Mouse (Mus musculus): ENCODE measurements around the gene Tmem135. TPM values are rescaled to one million over a fixed set of nuclear protein-coding genes. Genes with fewer than 3 reads are reported as not detected.
A peak's percentile ranks its signal among the peaks of the same experiment; 100 is the strongest.

The Tmem135 gene
- polyA plus RNA-seq, 1 experiment from 2014 or later, result 16.4 TPM

DNA sequence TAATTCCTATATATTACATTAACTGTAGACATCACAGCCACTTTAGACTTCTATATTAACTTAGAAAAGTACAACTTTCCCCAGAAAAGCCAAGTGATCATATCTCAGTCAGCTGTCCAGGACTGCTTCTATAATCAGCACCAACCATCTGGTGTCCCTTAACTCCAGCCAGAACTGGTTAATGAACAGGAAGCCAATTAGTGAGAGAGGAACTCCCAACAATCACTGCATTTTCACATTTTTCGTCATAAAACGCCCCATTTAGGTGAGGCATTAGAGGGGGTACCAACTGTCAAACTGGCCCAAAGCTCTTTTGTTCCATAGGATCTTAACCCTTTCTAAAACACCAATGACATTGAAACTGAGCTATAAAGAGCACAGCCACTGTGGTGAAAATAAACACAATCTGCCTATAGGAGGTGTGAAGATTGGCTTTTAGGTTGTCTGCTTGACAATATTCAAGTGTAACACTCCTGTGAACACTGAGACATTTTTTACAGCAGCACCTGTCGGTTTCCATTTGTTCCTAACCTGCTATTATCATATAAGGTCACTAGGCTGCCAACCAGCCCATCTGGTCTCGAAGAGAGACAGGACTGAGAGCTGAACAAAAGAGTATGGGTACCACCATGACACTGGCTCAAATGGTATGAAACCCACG, 263.3 kb downstream of the Tmem135 start:
- Histone ChIP-seq H3K4me2 (no peak overlapping the region), H3K27ac (replicated peaks) (no peak overlapping the region), H3K9me3 (replicated peaks) (no peaks in the 10 kb centered on the region), H3K4me3 (replicated peaks) (no peak overlapping the region), H3K36me3 (replicated peaks) (0 out of 2 replicates have a peak, but pooled peaks cover 4% of the 10 kb centered on the region), H3K9ac (no peak overlapping the region), H3K27me3 (no peaks in the 10 kb centered on the region), H3K4me1 (replicated peaks) (no peaks in the 10 kb centered on the region)
- WGBS (ENCODE audit: insufficient replicate concordance), result 55% methylated on average over 5 of the region's 5 CpGs
- ATAC-seq (ENCODE audit: insufficient read depth), result no peak

DNA sequence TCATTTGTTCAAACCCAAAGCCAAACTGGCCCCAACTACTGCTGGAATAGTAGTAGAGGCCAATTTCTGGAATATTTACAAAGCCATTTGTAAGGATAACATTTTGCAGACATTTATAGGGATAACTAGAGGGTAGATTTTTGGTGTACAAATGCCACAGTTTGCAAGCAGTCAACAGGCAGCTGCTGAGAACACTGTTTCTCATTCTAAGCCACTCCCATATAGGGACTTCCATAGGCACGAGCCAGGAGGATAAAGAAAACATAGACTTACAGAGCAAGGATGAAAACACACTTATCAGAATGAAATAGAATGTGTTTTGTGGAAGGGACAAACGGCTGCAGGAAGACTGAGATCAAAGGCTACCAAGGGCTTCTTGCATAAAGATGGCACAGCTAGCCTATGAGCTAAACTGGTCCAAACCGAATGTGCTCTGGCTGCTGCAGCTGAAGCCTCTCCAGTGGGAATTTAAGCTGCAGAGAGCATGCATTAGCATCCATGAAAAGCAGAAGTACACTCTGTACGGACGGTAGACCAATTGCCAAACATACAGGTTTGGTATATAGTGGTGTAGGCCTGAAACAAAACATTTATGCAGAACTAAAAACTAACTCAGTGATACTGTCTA, 269.0 kb downstream of the Tmem135 start:
- Histone ChIP-seq H3K4me2 (no peak overlapping the region), H3K36me3 (replicated peaks) (no peaks in the 10 kb centered on the region), H3K9me3 (replicated peaks) (no peaks in the 10 kb centered on the region), H3K4me1 (replicated peaks) (no peaks in the 10 kb centered on the region), H3K9ac (no peak overlapping the region), H3K27ac (replicated peaks) (no peak overlapping the region), H3K4me3 (replicated peaks) (no peak overlapping the region), H3K27me3 (no peaks in the 10 kb centered on the region)
- 60% methylated on average over 5 of the region's 5 CpGs for WGBS (ENCODE audit: insufficient replicate concordance)
- ATAC-seq (ENCODE audit: insufficient read depth), result no peak

GRCm38 (mm10) chr7:89126063-89126882, 277.7 kb downstream of the Tmem135 start:
- Histone ChIP-seq H3K4me1 (replicated peaks) (no peaks in the 10 kb centered on the region), H3K4me2 (no peak overlapping the region)

DNA sequence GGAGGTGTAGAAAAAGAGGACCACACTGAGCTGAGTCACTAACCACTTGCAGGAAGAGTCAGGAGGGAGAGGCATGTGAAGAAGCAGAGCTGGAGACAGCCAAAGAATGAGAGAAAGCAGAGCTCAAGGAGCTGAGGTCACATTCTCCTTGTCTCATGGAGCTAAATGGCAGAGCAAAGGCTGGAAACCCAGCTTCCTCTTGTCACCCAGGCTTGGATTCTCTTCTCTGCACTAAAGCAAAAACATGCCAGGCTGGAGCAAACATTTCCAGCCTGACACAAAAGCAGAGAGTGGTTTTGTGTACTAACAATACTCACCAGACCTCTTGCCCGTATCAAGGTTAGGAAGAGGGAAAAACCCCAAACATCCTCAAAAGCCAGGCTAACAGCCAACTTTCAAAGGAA, 287.8 kb downstream of the Tmem135 start:
- no peaks in the 10 kb centered on the region for H3K36me3 ChIP-seq (replicated peaks)
- H3K4me1 ChIP-seq (replicated peaks), result no peaks in the 10 kb centered on the region
- WGBS (ENCODE audit: insufficient replicate concordance), result 36% methylated on average over 1 of the region's 1 CpGs
- H3K9ac ChIP-seq, result no peak overlapping the region
- no peaks in the 10 kb centered on the region for H3K27me3 ChIP-seq
- H3K4me2 ChIP-seq, result no peak overlapping the region
- no peak overlapping the region for H3K4me3 ChIP-seq (replicated peaks)
- no peak overlapping the region for H3K27ac ChIP-seq (replicated peaks)
- ATAC-seq (ENCODE audit: insufficient read depth), result no peak
- H3K9me3 ChIP-seq (replicated peaks), result no peaks in the 10 kb centered on the region

More at GRCm38 (mm10) chr7:89126063-89126882, 277.7 kb downstream of the Tmem135 start:
- no peaks in the 10 kb centered on the region for H3K9me3 ChIP-seq (replicated peaks)
- H3K9ac ChIP-seq, result no peak overlapping the region
- no peaks in the 10 kb centered on the region for H3K27me3 ChIP-seq
- no peak for ATAC-seq (ENCODE audit: insufficient read depth)
- H3K36me3 ChIP-seq (replicated peaks), result no peaks in the 10 kb centered on the region
- no peak overlapping the region for H3K27ac ChIP-seq (replicated peaks)
- no peak overlapping the region for H3K4me3 ChIP-seq (replicated peaks)
- WGBS (ENCODE audit: insufficient replicate concordance), result 43% methylated on average over 7 of the region's 7 CpGs

GRCm38 (mm10) chr7:89115633-89116032, 288.4 kb downstream of the Tmem135 start:
- Histone ChIP-seq H3K4me2 (no peak overlapping the region), H3K4me3 (replicated peaks) (no peak overlapping the region), H3K9me3 (replicated peaks) (no peaks in the 10 kb centered on the region), H3K27ac (replicated peaks) (no peak overlapping the region), H3K4me1 (replicated peaks) (no peaks in the 10 kb centered on the region), H3K9ac (no peak overlapping the region), H3K36me3 (replicated peaks) (no peaks in the 10 kb centered on the region), H3K27me3 (no peaks in the 10 kb centered on the region)
- peak; percentile 44; the same call in 1 of the 2 replicates for ATAC-seq (ENCODE audit: insufficient read depth)
- 18% methylated on average over 3 of the region's 3 CpGs for WGBS (ENCODE audit: insufficient replicate concordance)

DNA sequence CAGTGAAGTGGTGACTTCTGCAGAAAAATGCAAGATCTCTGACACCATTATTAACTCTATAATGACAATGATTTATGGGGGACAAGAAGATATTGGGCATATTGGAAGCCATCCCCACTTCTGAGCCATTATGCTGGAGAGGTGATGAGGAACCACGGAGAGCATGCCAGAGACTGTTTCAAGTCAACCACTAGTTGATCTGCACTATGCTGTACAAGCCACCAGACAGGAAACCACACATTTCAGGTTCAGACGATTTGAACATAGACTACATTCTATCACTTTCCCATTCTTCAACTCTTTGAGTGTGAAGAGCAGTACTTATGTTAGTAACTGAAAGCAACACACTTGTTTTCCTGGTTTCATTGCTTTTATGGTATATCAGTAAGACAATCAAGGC, 297.6 kb downstream of the Tmem135 start:
- H3K9me3 ChIP-seq (replicated peaks), result no peaks in the 10 kb centered on the region
- H3K4me3 ChIP-seq (replicated peaks), result no peak overlapping the region
- no peak for ATAC-seq (ENCODE audit: insufficient read depth)
- no peaks in the 10 kb centered on the region for H3K27me3 ChIP-seq
- H3K36me3 ChIP-seq (replicated peaks), result no peaks in the 10 kb centered on the region
- no peak overlapping the region for H3K4me2 ChIP-seq
- H3K9ac ChIP-seq, result no peak overlapping the region
- 10% methylated on average over 2 of the region's 2 CpGs for WGBS (ENCODE audit: insufficient replicate concordance)
- H3K4me1 ChIP-seq (replicated peaks), result no peaks in the 10 kb centered on the region
- no peak overlapping the region for H3K27ac ChIP-seq (replicated peaks)

- H3K9ac ChIP-seq, result no peak overlapping the region
- no peak overlapping the region for H3K4me3 ChIP-seq (replicated peaks)
- no peaks in the 10 kb centered on the region for H3K9me3 ChIP-seq (replicated peaks)
- H3K36me3 ChIP-seq (replicated peaks), result no peaks in the 10 kb centered on the region
- no peak overlapping the region for H3K27ac ChIP-seq (replicated peaks)
- H3K4me2 ChIP-seq, result no peak overlapping the region
- no peaks in the 10 kb centered on the region for H3K27me3 ChIP-seq
- no peak for ATAC-seq (ENCODE audit: insufficient read depth)
- 64% methylated on average over 4 of the region's 4 CpGs for WGBS (ENCODE audit: insufficient replicate concordance)
- no peaks in the 10 kb centered on the region for H3K4me1 ChIP-seq (replicated peaks)
Measured at GRCm38 (mm10) chr7:89099756-89100155, 304.3 kb downstream of the Tmem135 start.

Small RNAs within 50 kb of the gene (microRNA-seq; reads per million reads assigned to microRNA genes)
- gene Gm22171 (not detected), gene Gm24659 (not detected)

Other genes with a start within 250 kb of the Tmem135 start
- gene Fzd4, start 133 bp upstream of the Tmem135 start, polyA plus RNA-seq (2015; fragmentation: Nextera tagmentation; extraction: Ambion mirVana), result 1.9 and 2.4 TPM in 2 replicates
- 3.9 and 4.2 TPM in 2 replicates for gene Prss23, start 123.0 kb upstream of the Tmem135 start, polyA plus RNA-seq (2015; fragmentation: Nextera tagmentation; extraction: Ambion mirVana)
- gene Me3, start 228.2 kb upstream of the Tmem135 start, polyA plus RNA-seq (2015; fragmentation: Nextera tagmentation; extraction: Ambion mirVana), result 0.07 and 0.08 TPM in 2 replicates